Mouse (Mus musculus) heart, postnatal 0 days (tissue): ENCODE measurements at regions not wholly inside any gene's neighbourhood (a gene's known extent, or its start where the extent isn't known, plus 50 kb on each side); places are given as distances from the start of the nearest gene placed in this dataset.

ENCODE experiments used
- CTCF ChIP-seq: IDR thresholded peaks from 2 replicates; pipeline ENCODE4 v1.5.1; 2016; ENCODE audit warnings: antibody characterized with exemption, control low read depth, low read depth
- EP300 ChIP-seq: IDR thresholded peaks from 2 replicates; pipeline ENCODE4 v1.6.1; 2016; ENCODE audit warnings: antibody characterized with exemption, low read depth

- TF ChIP-seq CTCF (no peak), EP300 (no peak)
Observed at GRCm38 (mm10) chr8:77947702-77948101, 223.4 kb upstream of the Ednra start.
